Mouse (Mus musculus): ENCODE data around the gene Coro2b. TPM values are rescaled to one million over a fixed set of nuclear protein-coding genes. Genes with fewer than 3 reads are reported as not detected.

Coro2b gene
- total and polyA plus RNA-seq, 2 experiments from 2014 or later, result 31.6 to 53.2 TPM

- no peak overlapping the region for H3K4me3 ChIP-seq (ENCODE audit: low read depth, low read length)
- H3K27me3 ChIP-seq (ENCODE audit: insufficient read depth, low read length), result no peaks in the 10 kb centered on the region
- H3K4me1 ChIP-seq (ENCODE audit: insufficient read depth), result peaks cover 5% of the 10 kb centered on the region; the same call in 1 of the 2 replicates
- no peak for DNase-seq
- TF ChIP-seq CTCF (IDR thresholded peaks at IDR 0.05; ENCODE audit: low read depth), result no peak
- ATAC-seq, result no peak
- H3K4me2 ChIP-seq (ENCODE audit: low read depth), result no peak overlapping the region
- peaks cover 51% of the 10 kb centered on the region for H3K36me3 ChIP-seq (ENCODE audit: insufficient read depth)
- H3K9me3 ChIP-seq (ENCODE audit: low read length), result no peaks in the 10 kb centered on the region
- H3K27ac ChIP-seq (ENCODE audit: low read depth, low read length), result no peak overlapping the region
- WGBS, result 85% methylated on average over 9 of the region's 9 CpGs
- no peak overlapping the region for H3K9ac ChIP-seq
These were observed 164.2 kb downstream of the Coro2b start for GRCm38 (mm10) chr9:62372556-62373221.

- no peak for DNase-seq
These were observed 164.9 kb downstream of the Coro2b start for GRCm38 (mm10) chr9:62371745-62372555.

GRCm38 (mm10) chr9:62370648-62371280 is 166.1 kb downstream of the Coro2b start:
- Histone ChIP-seq H3K4me2 (ENCODE audit: low read depth) (no peak overlapping the region), H3K4me3 (ENCODE audit: low read depth, low read length) (no peak overlapping the region), H3K36me3 (ENCODE audit: insufficient read depth) (peaks cover 33% of the 10 kb centered on the region), H3K27ac (ENCODE audit: low read depth, low read length) (no peak overlapping the region), H3K27me3 (ENCODE audit: insufficient read depth, low read length) (no peaks in the 10 kb centered on the region), H3K9me3 (ENCODE audit: low read length) (no peaks in the 10 kb centered on the region), H3K9ac (no peak overlapping the region), H3K4me1 (ENCODE audit: insufficient read depth) (peaks cover 22% of the 10 kb centered on the region)
- DNase-seq (no peak), ATAC-seq (no peak)
- 61% methylated on average over 6 of the region's 6 CpGs for WGBS
- no peak for TF ChIP-seq CTCF (IDR thresholded peaks at IDR 0.05; ENCODE audit: low read depth)

More at GRCm38 (mm10) chr9:62371745-62372555, 164.9 kb downstream of the Coro2b start:
- TF ChIP-seq CTCF (IDR thresholded peaks at IDR 0.05; ENCODE audit: low read depth), result no peak
- no peak for ATAC-seq
- Histone ChIP-seq H3K9ac (no peak overlapping the region), H3K27me3 (ENCODE audit: insufficient read depth, low read length) (no peaks in the 10 kb centered on the region), H3K9me3 (ENCODE audit: low read length) (no peaks in the 10 kb centered on the region), H3K36me3 (ENCODE audit: insufficient read depth) (peaks cover 45% of the 10 kb centered on the region), H3K27ac (ENCODE audit: low read depth, low read length) (no peak overlapping the region), H3K4me3 (ENCODE audit: low read depth, low read length) (no peak overlapping the region), H3K4me1 (ENCODE audit: insufficient read depth) (peaks cover 11% of the 10 kb centered on the region; the same call in 1 of the 2 replicates), H3K4me2 (ENCODE audit: low read depth) (no peak overlapping the region)
- WGBS, result 76% methylated on average over 16 of the region's 16 CpGs

GRCm38 (mm10) chr9:62370186-62370585 is 166.7 kb downstream of the Coro2b start:
- peaks cover 28% of the 10 kb centered on the region for H3K4me1 ChIP-seq (ENCODE audit: insufficient read depth)
- peaks cover 28% of the 10 kb centered on the region for H3K36me3 ChIP-seq (ENCODE audit: insufficient read depth)
- no peak for TF ChIP-seq CTCF (IDR thresholded peaks at IDR 0.05; ENCODE audit: low read depth)
- no peak overlapping the region for H3K4me3 ChIP-seq (ENCODE audit: low read depth, low read length)
- H3K9ac ChIP-seq, result no peak overlapping the region
- no peaks in the 10 kb centered on the region for H3K27me3 ChIP-seq (ENCODE audit: insufficient read depth, low read length)
- H3K27ac ChIP-seq (ENCODE audit: low read depth, low read length), result no peak overlapping the region
- DNase-seq, result no peak
- H3K4me2 ChIP-seq (ENCODE audit: low read depth), result no peak overlapping the region
- 68% methylated on average over 9 of the region's 9 CpGs for WGBS
- ATAC-seq, result no peak
- no peaks in the 10 kb centered on the region for H3K9me3 ChIP-seq (ENCODE audit: low read length)

Other genes starting within 250 kb of the Coro2b start
- 130 and 140 TPM in 2 replicates for gene Anp32a, start 195.8 kb downstream of the Coro2b start, total RNA-seq (2014; rRNA removed)
- 96.1 and 110 TPM in 2 replicates for gene Anp32a, start 195.8 kb downstream of the Coro2b start, polyA plus RNA-seq (2015; fragmentation: Nextera tagmentation; extraction: Ambion mirVana)
- 1.5 and 2.2 TPM in 2 replicates for gene Itga11, start 140.8 kb upstream of the Coro2b start, total RNA-seq (2014; rRNA removed)
- 0.48 and 0.62 TPM in 2 replicates for gene Itga11, start 140.8 kb upstream of the Coro2b start, polyA plus RNA-seq (2015; fragmentation: Nextera tagmentation; extraction: Ambion mirVana)

Data from forebrain, postnatal 0 days (tissue).